Mouse (Mus musculus) G1E-ER4 (cell line): Measurements from ENCODE around the gene Tsc22d1. TPM values are rescaled to one million over a fixed set of nuclear protein-coding genes. Genes with fewer than 3 reads are reported as not detected.

Experiments
- GATA1 ChIP-seq: IDR thresholded peaks from one replicate; pipeline ENCODE4 v1.8.0; 2012; ENCODE audit warnings: low read length, inconsistent platforms
- polyA plus RNA-seq: library from polyadenylated mRNA; stranded (reverse); fragments of >175 nt; gene quantifications from 2 replicates; pipeline ENCODE4 v1.2.3, GENCODE M21; 2012

Gene Tsc22d1
- polyA plus RNA-seq, 1 experiment: 42.1 TPM

- TF ChIP-seq GATA1: no peak
These were observed 52.0 kb downstream of the Tsc22d1 start for GRCm38 (mm10) chr14:76466641-76467323.

- TF ChIP-seq GATA1: no peak
These were observed 53.2 kb downstream of the Tsc22d1 start for GRCm38 (mm10) chr14:76467932-76468331.

- TF ChIP-seq GATA1: no peak
These were observed 56.5 kb downstream of the Tsc22d1 start for GRCm38 (mm10) chr14:76471301-76471700.

GRCm38 (mm10) chr14:76472487-76472886 is 57.7 kb downstream of the Tsc22d1 start:
- no peak for TF ChIP-seq GATA1

GRCm38 (mm10) chr14:76473404-76473803 is 58.6 kb downstream of the Tsc22d1 start:
- no peak for TF ChIP-seq GATA1

GRCm38 (mm10) chr14:76474165-76474564 is 59.4 kb downstream of the Tsc22d1 start:
- TF ChIP-seq GATA1: no peak

- no peak for TF ChIP-seq GATA1
These were observed 62.0 kb downstream of the Tsc22d1 start for GRCm38 (mm10) chr14:76476770-76477169.

- TF ChIP-seq GATA1: no peak
These were observed 63.3 kb downstream of the Tsc22d1 start for GRCm38 (mm10) chr14:76478076-76478475.

GRCm38 (mm10) chr14:76478616-76479015 is 63.9 kb downstream of the Tsc22d1 start:
- no peak for TF ChIP-seq GATA1

- TF ChIP-seq GATA1: no peak
These were observed 65.1 kb downstream of the Tsc22d1 start for GRCm38 (mm10) chr14:76479867-76480266.

GRCm38 (mm10) chr14:76480507-76480906 is 65.7 kb downstream of the Tsc22d1 start:
- no peak for TF ChIP-seq GATA1

- no peak for TF ChIP-seq GATA1
These were observed 68.9 kb downstream of the Tsc22d1 start for GRCm38 (mm10) chr14:76483701-76484100.

- no peak for TF ChIP-seq GATA1
These were observed 72.8 kb downstream of the Tsc22d1 start for GRCm38 (mm10) chr14:76487609-76488008.

- no peak for TF ChIP-seq GATA1
These were observed 73.6 kb downstream of the Tsc22d1 start for GRCm38 (mm10) chr14:76488101-76489044.

GRCm38 (mm10) chr14:76489128-76489527 is 74.4 kb downstream of the Tsc22d1 start:
- TF ChIP-seq GATA1: no peak

GRCm38 (mm10) chr14:76495022-76495421 is 80.3 kb downstream of the Tsc22d1 start:
- TF ChIP-seq GATA1: no peak
